Mouse (Mus musculus) A20 (cell line): ENCODE measurements around the gene Casr.

Experiments used
- DNase-seq: peaks from one replicate; pipeline ENCODE4 v3.0.0-alpha.2; 2011; ENCODE audit warnings: low read depth, low spot score

Gene Casr

DNA sequence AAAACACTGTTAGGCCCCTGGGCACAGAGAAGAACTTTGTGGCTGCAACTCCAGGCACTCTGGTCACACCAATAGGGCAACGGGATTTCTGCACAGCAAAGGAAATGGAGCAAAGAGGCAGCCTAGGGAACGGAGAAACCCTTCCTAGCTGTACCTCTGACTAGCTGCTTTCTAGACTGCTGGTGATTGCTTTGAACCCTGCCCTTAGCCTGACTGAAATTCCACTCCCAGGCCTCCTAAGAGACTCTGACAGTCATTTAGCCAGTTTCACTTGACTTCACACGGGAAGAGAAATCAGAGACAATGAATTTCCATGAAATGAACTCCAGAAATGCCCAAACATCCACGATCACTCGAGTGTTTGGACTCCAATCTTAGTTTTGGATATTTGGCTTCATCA is 38.8 kb downstream of the Casr start:
- DNase-seq = no peak

DNA sequence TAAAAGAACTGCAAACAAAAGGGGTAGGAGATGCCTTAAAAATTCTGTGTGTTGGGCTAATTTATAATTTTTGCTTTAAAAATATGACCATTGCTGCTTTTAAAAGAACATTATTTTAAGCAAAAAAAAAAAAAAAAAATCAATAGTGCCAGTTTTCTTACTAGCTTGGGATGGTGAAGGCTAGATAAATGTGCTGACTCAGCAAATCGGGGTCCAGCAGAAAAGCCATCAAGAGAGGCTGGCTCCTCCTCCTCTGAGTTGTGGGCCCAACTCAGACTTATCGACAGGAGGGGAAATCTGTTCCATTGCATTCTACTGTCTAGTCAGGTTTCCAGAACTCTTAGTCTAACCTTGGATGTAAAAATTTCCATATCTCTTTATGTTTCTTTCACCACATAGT is 45.6 kb downstream of the Casr start:
- no peak for DNase-seq

DNA sequence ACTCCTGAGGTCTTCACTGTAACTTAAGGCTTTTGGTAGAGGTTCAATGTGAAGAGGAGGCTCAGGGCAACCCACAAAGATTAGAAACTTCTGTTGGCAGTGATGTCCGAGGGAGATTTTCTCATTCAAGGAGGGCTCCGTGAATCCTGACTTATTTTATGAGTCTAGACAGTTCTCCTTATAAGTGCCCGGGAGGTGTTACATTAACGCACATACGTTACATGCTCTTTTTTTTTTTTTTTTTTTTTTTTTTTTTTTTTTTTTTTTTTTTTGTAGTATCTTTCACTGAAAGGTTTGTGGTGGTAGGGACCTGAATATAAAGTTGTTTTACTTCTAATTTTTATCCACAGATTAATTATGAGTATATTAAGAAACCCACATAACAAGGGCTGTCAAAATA is 54.6 kb downstream of the Casr start:
- no peak for DNase-seq

DNA sequence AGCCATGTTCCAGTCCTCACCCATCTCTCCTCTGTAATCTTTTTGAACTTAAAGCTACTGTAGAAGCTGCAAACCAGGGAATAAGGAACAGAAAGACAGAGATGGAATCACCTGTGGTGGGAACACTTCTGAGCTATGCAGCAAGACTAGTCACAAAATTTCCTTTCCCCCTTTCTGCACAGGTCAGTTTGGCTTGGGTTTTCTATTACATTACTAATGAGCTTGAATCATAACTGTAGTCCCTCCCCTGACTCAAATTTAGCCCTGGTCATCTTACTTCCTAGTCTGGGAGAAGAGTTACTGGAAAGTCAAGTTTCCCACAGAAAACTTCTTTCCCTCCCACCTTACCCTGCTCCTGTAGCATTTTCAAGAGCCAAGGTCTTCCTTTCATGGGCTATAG is 55.1 kb downstream of the Casr start:
- no peak for DNase-seq

DNA sequence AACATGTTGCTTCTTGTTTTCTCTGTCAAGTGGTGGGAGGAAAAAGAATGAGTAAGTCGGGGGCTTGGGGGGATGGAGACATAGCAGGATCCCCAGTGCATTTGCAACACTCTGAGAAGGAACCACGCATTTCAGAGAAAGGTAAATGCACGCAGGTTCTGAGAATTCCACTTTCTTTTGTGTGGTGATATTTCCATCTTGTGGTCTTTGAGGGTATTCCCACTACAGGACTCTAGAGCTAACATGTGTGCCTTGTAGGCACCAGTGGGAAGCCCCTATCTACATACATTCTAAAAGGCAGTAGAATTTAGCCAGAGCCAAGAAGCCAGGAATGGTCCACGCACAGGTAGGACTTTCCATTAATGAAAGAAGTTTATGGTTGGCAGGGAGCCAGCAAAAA is 56.0 kb downstream of the Casr start:
- DNase-seq = no peak

DNA sequence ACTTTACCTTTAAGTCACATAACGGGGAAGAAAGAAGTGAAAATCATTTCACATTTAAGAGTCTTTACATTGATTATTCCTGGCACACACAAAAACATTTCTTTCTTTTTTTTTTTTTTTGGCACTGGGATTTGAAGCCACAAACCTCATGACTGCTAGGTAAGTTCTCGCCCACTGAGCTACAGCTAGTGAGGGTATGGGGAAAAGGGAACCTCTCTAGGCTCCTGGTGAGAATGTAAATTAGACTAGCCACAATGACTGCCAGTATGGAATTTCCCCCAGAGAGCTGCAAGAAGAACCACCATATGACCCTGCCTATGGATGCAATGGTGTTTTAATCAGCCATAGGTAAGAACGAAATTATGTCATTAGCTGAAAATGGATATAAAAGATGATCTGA is 56.8 kb downstream of the Casr start:
- DNase-seq = no peak

DNA sequence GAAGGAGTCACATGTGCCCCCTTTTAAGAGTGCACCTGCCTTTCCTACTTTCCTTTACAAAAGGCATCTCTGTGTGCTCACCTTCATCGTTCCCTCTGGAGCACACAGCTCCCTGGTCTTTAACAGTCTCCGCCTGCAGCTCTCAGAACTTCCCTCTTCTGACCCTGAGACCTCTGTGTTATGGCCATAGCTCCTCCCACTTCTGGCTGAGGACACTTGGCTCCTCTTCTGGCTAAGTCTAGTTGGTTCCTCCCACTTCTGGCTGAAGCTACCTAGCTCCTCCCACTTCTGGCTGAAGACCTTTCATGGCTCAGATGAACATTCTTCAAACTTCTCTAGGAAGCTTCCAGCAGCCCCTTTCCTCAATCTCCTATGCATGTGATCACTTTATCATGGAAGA is 59.7 kb downstream of the Casr start:
- peak; percentile 21 for DNase-seq

DNA sequence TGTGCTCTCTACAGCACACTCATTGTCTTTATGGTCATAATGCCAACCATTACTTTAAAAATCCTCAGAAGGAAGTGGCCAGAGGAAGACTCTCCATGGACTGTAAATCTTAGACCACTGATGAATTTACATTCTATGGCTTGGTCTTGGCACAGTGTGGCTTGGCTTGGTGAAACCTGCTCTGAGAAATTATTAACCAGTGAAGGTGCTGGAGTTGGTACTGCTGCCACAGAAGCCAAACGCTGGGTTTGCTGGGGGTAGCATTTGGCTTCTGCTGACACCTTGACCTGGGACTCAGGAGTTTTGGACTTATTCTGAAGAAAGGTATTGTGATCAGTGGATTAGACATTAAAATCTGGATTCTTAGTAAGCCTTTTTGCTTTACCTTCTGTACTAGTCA is 69.5 kb downstream of the Casr start:
- no peak for DNase-seq

DNA sequence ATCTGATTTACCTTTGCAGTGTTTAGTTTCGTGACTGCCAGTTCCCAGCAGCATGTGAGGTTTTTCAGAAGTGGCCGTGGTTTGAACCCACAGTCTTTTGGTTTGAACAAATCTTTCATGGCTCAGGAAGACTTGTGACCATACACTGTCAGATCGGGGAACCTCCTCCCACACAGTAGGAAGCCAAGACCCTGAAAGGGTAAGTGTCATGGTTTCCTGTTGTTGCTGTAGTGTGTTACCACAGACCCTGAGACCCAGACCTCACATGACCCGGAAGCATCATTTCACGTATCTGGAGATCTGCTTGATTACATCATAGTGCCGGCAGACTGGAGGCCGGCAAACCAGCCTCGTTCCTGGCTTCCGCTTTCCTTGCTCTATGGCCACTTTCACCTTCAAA is 85.1 kb downstream of the Casr start:
- no peak for DNase-seq

DNA sequence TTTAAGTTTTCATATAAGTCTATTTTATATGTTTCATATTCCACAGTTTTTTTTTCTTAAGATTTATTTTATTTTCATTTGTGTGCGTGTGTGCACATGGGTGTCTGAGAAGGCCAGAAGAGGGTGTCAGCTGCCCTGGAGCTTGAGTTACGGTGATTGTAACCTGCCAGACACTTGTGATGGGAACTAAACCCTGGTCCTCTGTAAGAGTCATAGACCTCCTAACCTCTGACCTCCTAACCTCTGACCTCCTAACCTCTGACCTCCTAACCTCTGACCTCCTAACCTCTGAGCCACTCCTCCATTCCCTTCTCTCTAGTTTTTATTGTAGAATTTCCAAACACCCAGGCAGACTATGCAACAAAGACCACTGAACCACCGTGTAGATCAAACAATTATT is 86.4 kb downstream of the Casr start:
- no peak for DNase-seq

DNA sequence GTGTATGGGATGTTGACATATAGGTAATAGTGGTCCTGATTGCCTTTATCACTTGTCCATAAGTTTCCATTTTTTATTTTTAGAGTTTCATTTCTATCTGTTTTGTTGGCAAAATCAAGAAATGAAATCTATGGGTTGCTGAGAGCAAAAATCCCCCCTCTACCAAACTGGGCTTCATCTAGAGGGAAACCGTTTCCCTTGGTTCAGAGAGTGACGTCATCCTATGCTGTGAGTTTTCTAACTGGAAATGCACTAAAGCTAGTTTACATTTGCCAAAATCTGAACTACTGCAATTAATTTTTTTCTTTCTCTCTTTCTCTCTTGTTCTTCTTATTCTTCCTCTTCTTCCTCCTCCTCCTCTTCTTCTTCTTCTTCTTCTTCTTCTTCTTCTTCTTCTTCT is 87.1 kb downstream of the Casr start:
- no peak for DNase-seq

DNA sequence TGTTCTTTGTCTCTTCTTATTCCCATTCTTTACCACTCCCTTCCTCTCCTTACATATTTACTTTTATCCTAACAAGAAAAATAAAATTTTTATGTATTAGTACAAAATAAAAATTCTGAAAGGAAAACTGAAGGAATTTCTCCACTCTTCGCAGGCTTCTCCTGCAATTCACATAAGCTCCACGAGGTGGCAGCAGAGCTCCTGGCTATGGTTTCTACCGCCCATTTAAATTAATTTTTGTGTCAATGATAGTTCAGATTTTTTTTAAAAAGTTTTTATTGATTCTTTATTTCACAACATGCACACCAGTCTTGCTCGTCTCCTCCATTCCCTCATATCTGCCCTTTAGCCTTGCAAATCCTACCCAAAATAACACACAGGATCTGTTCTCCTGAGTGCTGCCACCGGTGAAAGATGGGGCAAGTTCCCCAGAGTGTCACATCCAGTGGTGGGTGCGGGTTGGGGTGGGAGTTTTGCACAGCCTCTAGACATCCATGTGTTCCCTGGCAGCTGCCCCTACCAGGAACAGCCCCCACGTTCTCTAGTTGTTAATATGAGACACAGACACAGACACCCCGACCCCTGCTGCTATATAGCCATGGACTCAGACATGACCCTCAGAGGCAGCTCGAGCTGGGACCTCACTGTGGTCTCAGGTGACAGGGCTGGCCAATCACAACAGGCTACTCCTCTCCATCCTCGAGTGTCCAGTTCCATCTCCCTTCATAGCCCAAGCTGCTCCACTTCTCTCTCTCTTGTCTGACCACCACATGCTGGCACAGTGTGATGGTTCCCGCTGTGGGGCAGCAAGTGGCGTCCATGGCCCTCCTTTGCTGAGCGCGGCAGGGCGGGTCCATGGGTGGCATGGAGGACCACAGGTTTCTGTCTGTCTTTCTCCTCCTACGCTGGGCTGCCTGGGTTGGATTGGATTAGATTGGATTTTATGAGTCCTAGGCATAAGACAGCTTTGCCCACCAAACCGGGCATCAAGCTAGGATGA is 88.4 kb downstream of the Casr start:
- DNase-seq = peak; percentile 36

DNA sequence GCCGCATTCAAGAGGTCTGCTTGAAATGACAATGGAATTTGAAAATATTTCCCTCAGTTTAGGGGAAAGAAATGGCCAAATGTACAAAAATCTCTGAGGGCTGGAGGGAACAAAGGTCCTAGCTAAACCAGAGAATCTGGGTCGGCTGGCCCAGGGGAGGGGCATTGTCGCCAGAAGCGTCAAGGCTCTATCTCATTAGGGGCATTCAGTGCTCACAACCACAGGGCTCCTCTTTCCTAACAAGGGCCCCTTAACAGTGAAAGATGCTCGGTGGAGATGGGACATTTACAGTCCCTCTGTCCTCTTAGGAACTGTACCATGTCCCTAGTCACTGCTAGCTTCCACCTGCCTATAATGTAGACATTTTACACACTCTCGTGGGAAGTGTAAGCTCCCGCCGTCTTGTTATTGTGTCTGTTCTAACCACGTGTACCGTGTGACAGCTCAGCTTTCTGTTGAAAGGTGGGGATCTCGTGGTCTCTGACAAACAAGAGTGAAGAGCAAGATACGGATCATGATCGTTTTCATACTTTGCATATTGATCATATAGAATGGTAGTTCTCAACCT is 90.8 kb downstream of the Casr start:
- no peak for DNase-seq

DNA sequence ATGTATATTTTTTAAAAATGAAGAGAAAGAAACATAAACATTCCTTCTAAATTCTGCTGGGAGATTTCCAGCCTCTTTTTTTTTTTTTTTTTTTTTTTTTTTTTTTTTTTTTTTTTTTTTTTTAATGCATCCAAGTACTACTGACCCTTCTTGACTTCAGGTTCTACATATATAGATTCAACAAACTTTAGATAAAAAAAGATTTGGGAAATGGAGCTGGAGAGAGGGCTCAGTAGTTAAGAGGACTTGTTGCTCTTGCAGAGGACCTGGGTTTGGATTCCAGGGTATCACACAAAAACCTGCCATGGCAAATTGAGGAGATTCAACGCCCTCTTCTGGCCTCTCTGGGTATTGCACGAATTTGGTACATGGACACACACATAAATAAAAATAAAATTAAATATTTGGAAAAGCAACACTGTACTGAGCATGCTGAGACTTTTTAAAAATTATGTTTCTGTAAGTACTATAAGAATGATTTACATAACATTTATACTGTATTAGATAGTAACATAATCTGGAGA is 91.9 kb downstream of the Casr start:
- DNase-seq = peak; percentile 64

DNA sequence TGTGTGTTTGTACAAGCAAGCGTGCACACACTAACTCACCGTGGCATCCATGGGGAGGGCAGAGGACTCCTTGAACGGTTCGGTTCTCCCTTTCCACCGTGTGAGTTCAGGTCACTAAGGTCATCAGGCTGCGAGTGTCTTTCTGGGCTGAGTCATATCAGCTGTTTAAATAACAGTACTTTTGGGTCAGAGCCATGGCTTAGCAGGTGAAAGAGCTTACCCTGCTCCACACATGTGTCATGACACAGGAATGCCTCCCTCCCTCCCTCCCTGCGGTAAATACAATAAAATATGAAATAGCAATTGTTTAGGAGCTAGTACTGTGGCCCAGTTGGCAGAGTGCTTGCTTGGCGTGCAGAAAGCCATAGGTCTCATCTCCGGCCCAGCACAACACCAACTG is 92.6 kb downstream of the Casr start:
- no peak for DNase-seq

DNA sequence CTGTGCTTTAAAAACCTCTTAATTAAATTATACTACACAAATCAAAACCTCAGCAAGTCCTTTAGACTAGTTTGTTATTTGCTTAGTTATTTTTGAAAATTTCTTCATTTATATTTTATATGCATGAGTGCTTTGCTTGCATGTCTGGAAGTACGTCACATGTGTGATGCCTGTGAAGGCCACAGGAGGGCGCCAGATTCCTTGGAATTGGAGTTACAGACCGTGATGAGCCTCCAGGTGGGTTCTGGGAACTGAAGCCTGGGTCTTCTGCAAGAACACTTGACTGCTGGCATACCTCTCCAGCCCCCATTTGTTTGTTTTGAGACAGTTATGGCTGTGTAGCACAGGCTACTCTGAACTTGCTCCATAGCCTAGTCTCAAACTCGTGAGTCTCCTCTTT is 93.1 kb downstream of the Casr start:
- peak; percentile 48 for DNase-seq

DNA sequence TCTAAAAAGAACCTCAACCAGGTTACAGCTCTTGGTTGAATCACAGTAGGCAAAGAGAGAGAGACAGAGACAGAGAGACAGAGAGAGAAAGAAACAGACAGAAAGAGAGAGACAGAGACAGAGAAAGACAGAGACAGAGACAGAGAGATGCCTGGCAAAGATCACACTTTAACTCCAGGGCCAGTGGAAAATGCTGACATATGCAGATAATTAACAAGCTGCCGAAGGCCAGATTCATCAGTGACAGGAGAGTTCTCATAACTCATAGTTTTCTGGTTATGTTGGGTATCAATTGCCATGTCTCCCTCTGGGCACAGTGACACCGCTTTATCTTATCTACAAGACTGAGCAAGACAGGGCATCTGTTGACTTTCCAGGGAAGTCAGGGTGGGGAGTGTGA is 94.0 kb downstream of the Casr start:
- no peak for DNase-seq

DNA sequence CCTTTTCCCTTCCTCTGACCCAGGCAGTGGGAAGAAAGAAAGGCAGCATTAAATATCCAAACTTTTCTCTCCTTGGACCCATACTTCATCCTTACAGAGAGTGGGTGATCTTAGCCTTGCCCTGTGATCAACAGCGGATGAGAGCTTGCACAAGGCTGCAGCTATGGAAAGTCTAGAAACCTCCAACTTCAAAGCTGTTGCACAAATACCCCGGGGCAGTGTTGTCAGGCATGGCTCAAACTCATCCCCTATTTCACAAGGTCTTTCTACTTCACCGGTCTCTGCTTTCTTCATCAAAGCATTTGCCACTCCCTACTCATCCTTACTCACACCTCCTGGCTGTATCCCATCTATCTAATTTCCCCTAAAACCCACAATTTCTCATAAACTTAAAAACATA is 96.5 kb downstream of the Casr start:
- no peak for DNase-seq

DNA sequence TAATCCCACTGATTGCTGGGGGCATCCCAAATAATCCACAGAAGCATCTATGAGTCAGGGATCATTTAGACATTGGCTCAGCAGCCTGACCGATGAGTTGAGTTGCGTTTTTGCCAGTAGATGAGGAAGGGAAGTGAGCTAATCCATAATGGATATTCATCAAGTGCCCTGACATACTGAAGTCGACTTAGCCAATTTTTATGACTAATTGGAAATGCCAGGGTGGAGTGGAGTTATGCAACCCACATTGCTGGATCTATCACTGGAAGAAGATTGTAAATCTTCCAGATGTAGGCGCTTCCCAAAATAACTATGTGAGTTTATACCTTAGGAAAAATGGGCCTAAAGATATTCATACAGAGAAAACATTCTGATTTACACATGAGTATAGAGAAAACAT is 97.9 kb downstream of the Casr start:
- no peak for DNase-seq

DNA sequence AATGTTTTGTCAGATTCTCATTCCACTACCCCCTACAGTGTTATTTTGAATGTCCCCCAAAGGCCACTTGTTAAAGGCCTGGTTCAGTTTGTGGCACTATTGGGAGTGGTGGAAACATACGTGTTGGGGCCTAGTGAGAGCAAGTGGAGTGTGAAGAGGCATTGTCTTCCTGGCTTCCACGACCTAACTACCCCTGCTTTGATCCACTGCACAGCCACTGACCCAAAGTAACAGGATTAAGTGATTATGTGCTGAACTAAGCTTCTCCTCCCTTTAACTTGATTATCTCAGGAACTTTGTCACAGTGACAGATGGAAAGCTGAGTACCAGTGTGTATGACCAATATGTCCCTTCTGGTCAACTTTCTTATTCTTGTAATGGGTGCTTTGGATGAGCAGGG is 101.5 kb downstream of the Casr start:
- DNase-seq = no peak

DNA sequence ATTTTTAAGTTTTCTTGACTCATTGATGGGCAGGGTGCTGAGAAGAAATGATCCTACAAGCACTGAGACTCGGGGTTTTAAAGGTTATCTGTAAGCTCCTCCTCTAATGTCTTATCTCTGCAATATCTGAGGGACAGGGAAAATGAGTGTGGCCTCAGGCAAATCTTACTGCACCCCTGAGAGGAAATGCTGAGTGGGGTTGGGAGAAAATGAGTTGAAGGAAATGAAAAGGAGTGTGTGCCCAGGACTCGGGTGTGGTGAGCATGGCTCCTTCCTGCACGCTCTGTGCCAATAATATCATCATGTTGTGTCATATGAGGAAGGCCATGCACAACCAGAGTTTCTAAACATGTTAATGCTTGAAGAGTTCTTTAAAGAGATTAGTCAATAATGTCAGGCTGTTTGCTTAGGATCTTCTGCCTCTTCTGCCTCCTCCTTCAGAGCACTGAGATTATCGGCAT is 106.6 kb downstream of the Casr start, which contains the start of gene Stfa3:
Gene Stfa3 (minus strand): TSS at position 51 of the 461 bp plus-strand sequence.
- no peak for DNase-seq
